Mouse (Mus musculus): ENCODE measurements at regions not wholly inside any gene's neighbourhood (a gene's known extent, or its start where the extent isn't known, plus 50 kb on each side); places are given as distances from the start of the nearest gene placed in this dataset.

DNA sequence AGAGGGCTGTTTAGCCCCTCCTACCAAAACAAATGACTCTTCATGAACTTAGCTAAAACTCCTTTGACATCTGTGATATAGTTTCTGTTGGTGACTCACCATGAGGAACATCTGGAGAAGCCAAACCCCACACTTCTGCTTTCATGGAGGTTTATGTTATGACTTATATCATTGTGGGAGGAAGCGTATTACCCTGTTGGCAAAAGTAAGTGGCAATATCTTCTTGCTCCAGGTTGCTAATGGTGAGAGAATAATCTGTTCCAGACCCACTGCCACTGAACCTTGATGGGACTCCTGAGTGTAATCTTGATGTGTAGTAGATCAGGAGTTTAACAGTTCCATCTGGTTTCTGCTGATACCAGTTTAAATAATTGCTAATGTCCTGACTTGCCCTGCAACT is 1096.2 kb upstream of the Tacstd2 start:
- DNase-seq: no peak

DNA sequence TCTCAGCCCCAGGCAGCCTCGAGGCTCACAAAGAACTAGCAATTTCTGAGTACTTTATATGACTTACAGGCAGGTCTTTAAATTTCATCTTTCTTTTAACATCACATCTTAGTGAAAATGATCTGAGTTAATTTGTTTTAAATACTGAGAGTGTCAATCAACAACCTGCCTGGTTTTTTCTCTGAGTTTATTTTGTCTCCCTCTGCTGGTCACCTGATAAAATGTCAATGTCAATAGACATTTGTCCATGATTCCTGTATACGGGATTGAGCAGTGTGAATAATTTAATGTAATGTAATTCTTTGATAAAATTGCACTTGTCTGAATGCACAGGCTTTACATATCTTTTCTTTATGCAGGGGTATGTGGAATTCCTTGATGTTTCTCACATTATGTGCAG is 1070.4 kb upstream of the Tacstd2 start:
- no peak for DNase-seq

Measured in kidney, postnatal 10 days (tissue).